Mouse (Mus musculus): ENCODE measurements around the gene Mpnd.
"Not testable (repeated sequence)": the region's sequence is repeated elsewhere in the genome, so short reads cannot be mapped to it uniquely, and the experiment has no call there.

Mpnd gene

GRCm38 (mm10) chr17:56038583-56039261 is 33.2 kb downstream of the Mpnd start:
- peak; percentile 18 for DNase-seq (ENCODE audit: low read depth)

- DNase-seq (ENCODE audit: low read depth) = no peak
Observed at GRCm38 (mm10) chr17:56039345-56039744, 33.8 kb downstream of the Mpnd start.

GRCm38 (mm10) chr17:56040030-56040856 is 34.7 kb downstream of the Mpnd start, which contains the start of gene Chaf1a:
Chaf1a (plus strand) TSS chr17:56040439.
- peak; percentile 96 for DNase-seq (ENCODE audit: low read depth)

- no peak for DNase-seq (ENCODE audit: low read depth)
Observed at GRCm38 (mm10) chr17:56040857-56041163, 35.3 kb downstream of the Mpnd start.

GRCm38 (mm10) chr17:56051369-56051768 is 45.9 kb downstream of the Mpnd start:
- no peak for DNase-seq (ENCODE audit: low read depth)

- DNase-seq (ENCODE audit: low read depth) = no peak
Observed at GRCm38 (mm10) chr17:56054938-56055337, 49.4 kb downstream of the Mpnd start.

- DNase-seq (ENCODE audit: low read depth) = no peak
Observed at GRCm38 (mm10) chr17:56055945-56056678, 50.6 kb downstream of the Mpnd start.

GRCm38 (mm10) chr17:56057381-56058120 is 52.0 kb downstream of the Mpnd start:
- DNase-seq (ENCODE audit: low read depth) = no peak

- no peak for DNase-seq (ENCODE audit: low read depth)
Observed at GRCm38 (mm10) chr17:56062081-56062480, 56.6 kb downstream of the Mpnd start.

GRCm38 (mm10) chr17:56065715-56066114 is 60.2 kb downstream of the Mpnd start:
- DNase-seq (ENCODE audit: low read depth) = not testable (repeated sequence)

Measured in naive thymus-derived CD4-positive, alpha-beta T cell, adult 2 months (primary cell).